Mouse (Mus musculus) gastrocnemius, postnatal 14 days (tissue): ENCODE measurements around the gene Dhrs13. TPM values are rescaled to one million over a fixed set of nuclear protein-coding genes. Genes with fewer than 3 reads are reported as not detected.

Source experiments
- DNase-seq: peaks from one replicate; pipeline ENCODE4 v3.0.0; 2021; ENCODE audit warnings: mixed read lengths
- intact Hi-C: fragments of 180-260 bp; cut with DNase I; formaldehyde crosslinking; loops from one replicate; pipeline ENCODE4 v1.15.1; 2025; ENCODE audit warnings: low total_unique reads
- microRNA-seq, 2 experiments: library from miRNA; unstranded; fragments of <30 nt; microRNA quantifications; one replicate each; pipeline ENCODE4 v1.2.0; 2021
- total RNA-seq, 2 experiments: library from RNA; stranded (reverse); gene quantifications; 2 replicates each; pipeline ENCODE4 v1.2.3; 2021

Gene Dhrs13
- total RNA-seq, 2 experiments from 2014 or later = 1.6 to 1.7 TPM

DNA sequence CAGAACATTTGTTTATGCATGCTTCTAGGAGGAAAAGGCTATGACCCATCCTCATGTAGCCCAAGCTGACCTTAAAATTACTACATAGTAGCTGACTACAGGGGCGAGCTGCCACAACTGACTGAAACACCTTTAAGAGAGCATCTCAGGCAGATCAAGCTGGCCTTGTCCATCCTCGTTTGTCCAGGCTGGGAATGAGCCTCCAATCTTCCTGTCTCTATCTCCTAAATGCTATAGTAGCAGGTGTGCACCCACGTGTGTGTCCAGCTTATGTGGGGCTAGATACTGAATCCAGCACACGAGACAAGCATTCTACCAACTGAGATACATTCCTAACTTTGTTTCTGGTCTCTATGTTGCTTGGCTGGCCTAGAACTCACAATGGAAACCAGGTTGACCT is 42.6 kb downstream of the Dhrs13 start:
- DNase-seq = no peak
- intact Hi-C loops = no loop called here

DNA sequence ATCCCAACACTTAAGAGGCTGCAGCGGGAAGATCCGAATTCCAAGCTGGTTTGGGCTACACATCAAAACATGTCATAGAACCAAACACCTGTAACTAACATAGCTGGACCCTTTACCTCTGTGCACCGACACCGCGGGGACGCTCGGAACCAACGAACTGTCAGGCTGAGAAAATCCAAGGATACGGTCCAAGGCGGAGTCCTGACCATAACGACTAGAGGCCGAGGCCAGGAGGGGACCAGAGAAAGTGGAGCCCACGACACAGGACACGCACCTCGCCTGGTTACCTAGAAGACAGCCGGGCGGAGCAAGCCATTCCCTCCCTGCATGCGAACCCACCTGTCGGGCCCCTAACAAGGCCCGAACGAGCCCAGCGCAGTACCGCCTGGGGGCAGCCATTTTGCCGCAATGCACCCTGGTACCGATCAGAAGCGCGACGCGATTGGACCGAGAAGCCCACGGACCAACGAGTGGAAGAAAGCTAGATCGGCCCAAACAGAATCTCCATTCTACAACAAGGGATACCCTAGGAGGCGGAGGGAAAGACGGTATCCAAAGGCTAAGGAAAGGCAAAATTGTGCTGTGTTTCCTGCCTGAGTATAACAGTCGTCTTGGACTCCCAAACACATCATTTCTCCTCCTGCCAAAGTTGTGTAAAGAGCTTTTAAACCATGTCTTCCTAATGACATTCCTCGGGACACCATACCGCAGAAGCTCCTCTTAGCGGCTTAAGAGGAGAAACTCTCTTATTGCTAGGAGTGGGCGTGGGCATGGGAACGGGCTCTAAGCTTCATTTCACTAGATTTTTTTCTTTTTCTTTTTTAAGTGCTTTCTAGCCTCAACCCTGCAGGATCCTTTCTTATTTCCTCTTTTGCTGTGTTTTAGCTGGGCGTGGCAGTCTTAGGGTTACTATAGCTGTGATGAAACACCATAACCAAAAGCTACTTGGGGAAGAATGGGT is 48.2 kb downstream of the Dhrs13 start, which contains the start of gene Eral1:
Eral1 (minus strand) TSS at position 423 of the 961 bp plus-strand sequence.
- DNase-seq = peak; percentile 78
- intact Hi-C loops = no loop called here

DNA sequence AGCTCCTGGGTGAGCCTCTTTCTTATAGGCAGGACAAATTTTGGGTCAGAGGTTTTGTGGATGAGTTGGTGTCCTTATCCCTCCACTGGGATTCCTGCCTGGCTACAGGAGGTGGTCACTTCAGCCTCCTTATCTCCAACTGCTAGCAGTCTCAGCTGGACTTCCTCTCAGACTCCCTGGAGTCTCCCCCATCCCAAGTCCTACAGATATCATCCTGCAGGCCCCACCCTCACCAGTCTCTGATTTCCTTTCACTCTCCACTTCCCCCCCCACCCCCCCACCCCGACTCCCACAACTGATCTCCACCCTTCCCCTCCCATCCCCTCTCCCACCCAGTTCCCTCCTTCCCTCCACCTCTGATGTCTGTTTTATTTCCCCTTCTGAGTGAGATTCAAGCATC is 51.5 kb downstream of the Dhrs13 start:
- intact Hi-C loops = no loop called here
- no peak for DNase-seq

GRCm38 (mm10) chr11:78086925-78087479 is 54.9 kb downstream of the Dhrs13 start:
- no peak for DNase-seq
- intact Hi-C loops = no loop called here

Small RNA genes lying within 50 kb of the gene (microRNA-seq; reads per million reads assigned to microRNA genes)
- gene Mir144 = 99.7 to 107 reads per million in 2 experiments
- gene Mir451a = 0 reads per million in 2 experiments
- gene Mir451b = 0 reads per million in 2 experiments

Other genes with a start within 250 kb of the Dhrs13 start
- gene Gm10277, start 244.5 kb upstream of the Dhrs13 start, total RNA-seq = not detected
- under 1 TPM in 1 of 2 experiments, not detected in 1; 0.94 TPM for gene Pipox, start 138.2 kb upstream of the Dhrs13 start, total RNA-seq
- gene Sez6, start 101.5 kb upstream of the Dhrs13 start, total RNA-seq = under 1 TPM; 0.51 to 0.82 TPM
- 10 to 100 TPM; 18.3 to 19.1 TPM for gene Phf12, start 49.5 kb upstream of the Dhrs13 start, total RNA-seq
- 10 to 100 TPM; 60.7 to 64.3 TPM for gene Flot2, start 5.7 kb downstream of the Dhrs13 start, total RNA-seq
- gene Eral1, start 48.1 kb downstream of the Dhrs13 start, total RNA-seq = 10 to 100 TPM; 18.9 to 22.2 TPM
- gene Fam222b, start 62.4 kb downstream of the Dhrs13 start, total RNA-seq = 1 to 10 TPM; 6.5 to 7.4 TPM
- gene Traf4, start 133.3 kb downstream of the Dhrs13 start, total RNA-seq = 10 to 100 TPM in 1 of 2 experiments, 1 to 10 TPM in 1; 7.6 to 10.2 TPM
- 1 to 10 TPM; 1.4 to 2.1 TPM for gene Nek8, start 144.4 kb downstream of the Dhrs13 start, total RNA-seq
- 1 to 10 TPM; 3.5 to 4.4 TPM for gene Tlcd1, start 144.4 kb downstream of the Dhrs13 start, total RNA-seq
- 1,000 to 10,000 TPM; 1,019 to 1,174 TPM for gene Rpl23a, start 151.3 kb downstream of the Dhrs13 start, total RNA-seq
- 10 to 100 TPM; 10.2 to 14.1 TPM for gene Rab34, start 156.2 kb downstream of the Dhrs13 start, total RNA-seq
- under 1 TPM; 0.47 to 0.92 TPM for gene Proca1, start 161.1 kb downstream of the Dhrs13 start, total RNA-seq
- gene Sdf2, start 213.5 kb downstream of the Dhrs13 start, total RNA-seq = 10 to 100 TPM; 45.1 to 47.5 TPM
- 10 to 100 TPM; 25.9 to 26.0 TPM for gene Supt6, start 213.7 kb downstream of the Dhrs13 start, total RNA-seq
- 100 to 1,000 TPM; 157 to 161 TPM for gene 2610507B11Rik, start 229.5 kb downstream of the Dhrs13 start, total RNA-seq